Mouse (Mus musculus): Measurements from ENCODE around the gene Rhpn2. TPM values are rescaled to one million over a fixed set of nuclear protein-coding genes. Genes with fewer than 3 reads are reported as not detected.

Gene Rhpn2
- total and polyA plus RNA-seq, 3 experiments, result 3.0 to 4.2 (median 3.1) TPM

GRCm38 (mm10) chr7:35415226-35415625 lies 81.3 kb downstream of the Rhpn2 start:
- 83% methylated on average over 5 of the region's 5 CpGs for WGBS
- H3K4me1 ChIP-seq (ENCODE audit: control insufficient read depth, insufficient read depth, low read length), result no peaks in the 10 kb centered on the region
- H3K27ac ChIP-seq, result no peak overlapping the region
- TF ChIP-seq EP300 (IDR thresholded peaks at IDR 0.05; ENCODE audit: insufficient read depth, low read depth, low read length) (no peak), CTCF (IDR thresholded peaks at IDR 0.05) (no peak), POLR2A (IDR thresholded peaks at IDR 0.05; ENCODE audit: insufficient read depth, low read depth, low read length) (no peak)
- H3K36me3 ChIP-seq (ENCODE audit: control insufficient read depth, insufficient read depth, low read length), result no peaks in the 10 kb centered on the region
- H3K27me3 ChIP-seq (ENCODE audit: control insufficient read depth, insufficient read depth, low read length), result no peaks in the 10 kb centered on the region
- no peak for DNase-seq
- H3K79me2 ChIP-seq (replicated peaks; ENCODE audit: control insufficient read depth, insufficient read depth, low read length), result no peaks in the 10 kb centered on the region
- intact Hi-C loops (cut with DNase I), result no loop called here
- H3K4me3 ChIP-seq, result no peak overlapping the region
- H3K9ac ChIP-seq (ENCODE audit: low read depth, low read length), result no peak overlapping the region

DNA sequence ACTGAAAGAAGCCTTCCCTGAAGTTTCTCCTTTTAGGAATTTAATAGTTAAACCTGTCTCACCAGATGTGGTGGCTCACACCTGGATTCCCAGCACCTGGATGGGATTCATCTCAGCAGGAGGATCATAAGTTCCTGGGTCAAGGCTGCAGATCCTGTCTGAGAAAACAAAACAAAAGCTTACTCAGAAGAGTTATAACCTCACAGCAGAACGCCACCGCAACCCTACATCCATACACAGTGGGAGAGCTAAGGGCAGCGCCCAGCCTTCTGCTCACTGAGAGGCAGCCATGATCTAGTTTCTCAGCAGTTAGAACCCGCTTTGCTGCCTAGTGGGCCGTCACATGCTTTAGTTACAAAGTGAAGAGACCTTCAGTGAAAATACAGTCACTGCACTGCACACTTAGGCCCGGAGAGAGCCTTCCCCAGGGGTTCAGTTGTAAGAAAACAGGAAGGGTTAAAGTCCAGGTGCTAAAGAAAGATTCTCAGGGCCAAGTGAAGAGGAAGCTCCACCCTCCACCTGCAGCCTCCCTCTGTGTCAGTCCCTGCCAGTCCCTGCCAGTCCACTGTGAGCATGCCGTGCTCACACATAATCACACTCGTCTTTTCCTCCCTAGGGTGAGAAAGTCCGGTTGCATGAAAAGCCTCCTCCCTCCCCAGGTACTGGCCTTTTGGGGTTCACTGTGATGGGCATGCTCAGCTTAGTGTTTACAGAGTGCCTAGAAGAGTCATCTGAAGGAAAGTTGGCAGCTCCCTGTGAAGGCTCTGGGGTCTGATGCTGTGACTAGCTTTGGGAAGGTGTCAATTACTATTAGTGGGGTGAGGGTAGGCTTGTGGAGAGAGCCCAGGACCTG lies 82.1 kb downstream of the Rhpn2 start:
- H3K79me2 ChIP-seq (replicated peaks; ENCODE audit: control insufficient read depth, insufficient read depth, low read length), result no peaks in the 10 kb centered on the region
- no peak overlapping the region for H3K27ac ChIP-seq
- no peaks in the 10 kb centered on the region for H3K4me1 ChIP-seq (ENCODE audit: control insufficient read depth, insufficient read depth, low read length)
- no peak overlapping the region for H3K4me3 ChIP-seq
- no peak overlapping the region for H3K9ac ChIP-seq (ENCODE audit: low read depth, low read length)
- 84% methylated on average over 9 of the region's 9 CpGs for WGBS
- no peaks in the 10 kb centered on the region for H3K36me3 ChIP-seq (ENCODE audit: control insufficient read depth, insufficient read depth, low read length)
- no peak for DNase-seq
- intact Hi-C loops (cut with DNase I), result no loop called here
- TF ChIP-seq EP300 (IDR thresholded peaks at IDR 0.05; ENCODE audit: insufficient read depth, low read depth, low read length), result no peak
- no peak for TF ChIP-seq CTCF (IDR thresholded peaks at IDR 0.05)
- TF ChIP-seq POLR2A (IDR thresholded peaks at IDR 0.05; ENCODE audit: insufficient read depth, low read depth, low read length), result no peak
- no peaks in the 10 kb centered on the region for H3K27me3 ChIP-seq (ENCODE audit: control insufficient read depth, insufficient read depth, low read length)

- WGBS, result 94% methylated on average over 5 of the region's 5 CpGs
- TF ChIP-seq EP300 (IDR thresholded peaks at IDR 0.05; ENCODE audit: insufficient read depth, low read depth, low read length), result no peak
- no peak for TF ChIP-seq POLR2A (IDR thresholded peaks at IDR 0.05; ENCODE audit: insufficient read depth, low read depth, low read length)
- no peak for TF ChIP-seq CTCF (IDR thresholded peaks at IDR 0.05)
- intact Hi-C loops (cut with DNase I), result no loop called here
Measured at GRCm38 (mm10) chr7:35416654-35416948, 82.6 kb downstream of the Rhpn2 start.

DNA sequence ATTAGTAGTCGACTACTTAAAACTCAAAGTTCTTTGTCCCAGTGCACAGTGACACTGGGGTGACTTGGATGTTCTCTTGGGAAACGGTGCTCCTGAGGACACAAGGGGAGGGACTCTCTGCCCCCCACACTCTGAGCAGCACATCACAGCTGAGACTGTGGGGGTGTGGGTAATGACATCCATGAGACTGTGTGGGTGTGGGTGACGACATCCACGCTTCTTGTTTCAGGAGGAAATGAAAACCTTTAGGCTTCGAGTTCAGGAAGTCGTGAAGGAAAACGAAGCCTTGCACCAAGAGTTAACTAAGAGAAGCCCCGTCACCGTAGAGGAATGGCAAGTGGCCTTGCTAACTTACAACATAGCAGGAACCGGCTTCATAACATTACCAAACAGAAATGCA lies 89.1 kb downstream of the Rhpn2 start:
- 70% methylated on average over 10 of the region's 10 CpGs for WGBS
- Histone ChIP-seq H3K27me3 (ENCODE audit: control insufficient read depth, insufficient read depth, low read length) (no peaks in the 10 kb centered on the region), H3K9ac (ENCODE audit: low read depth, low read length) (no peak overlapping the region), H3K27ac (no peak overlapping the region), H3K4me3 (no peak overlapping the region), H3K36me3 (ENCODE audit: control insufficient read depth, insufficient read depth, low read length) (no peaks in the 10 kb centered on the region), H3K79me2 (replicated peaks; ENCODE audit: control insufficient read depth, insufficient read depth, low read length) (no peaks in the 10 kb centered on the region), H3K4me1 (ENCODE audit: control insufficient read depth, insufficient read depth, low read length) (no peaks in the 10 kb centered on the region; the same call in 1 of the 2 replicates)
- DNase-seq, result no peak
- intact Hi-C loops (cut with DNase I), result no loop called here
- no peak for TF ChIP-seq POLR2A (IDR thresholded peaks at IDR 0.05; ENCODE audit: insufficient read depth, low read depth, low read length)
- TF ChIP-seq CTCF (IDR thresholded peaks at IDR 0.05), result no peak
- no peak for TF ChIP-seq EP300 (IDR thresholded peaks at IDR 0.05; ENCODE audit: insufficient read depth, low read depth, low read length)

More at GRCm38 (mm10) chr7:35416654-35416948, 82.6 kb downstream of the Rhpn2 start:
- no peak overlapping the region for H3K9ac ChIP-seq (ENCODE audit: low read depth, low read length)
- H3K27ac ChIP-seq, result no peak overlapping the region
- DNase-seq, result no peak
- no peaks in the 10 kb centered on the region for H3K36me3 ChIP-seq (ENCODE audit: control insufficient read depth, insufficient read depth, low read length)
- no peak overlapping the region for H3K4me3 ChIP-seq
- no peaks in the 10 kb centered on the region for H3K27me3 ChIP-seq (ENCODE audit: control insufficient read depth, insufficient read depth, low read length)
- H3K79me2 ChIP-seq (replicated peaks; ENCODE audit: control insufficient read depth, insufficient read depth, low read length), result no peaks in the 10 kb centered on the region
- H3K4me1 ChIP-seq (ENCODE audit: control insufficient read depth, insufficient read depth, low read length), result no peaks in the 10 kb centered on the region

DNA sequence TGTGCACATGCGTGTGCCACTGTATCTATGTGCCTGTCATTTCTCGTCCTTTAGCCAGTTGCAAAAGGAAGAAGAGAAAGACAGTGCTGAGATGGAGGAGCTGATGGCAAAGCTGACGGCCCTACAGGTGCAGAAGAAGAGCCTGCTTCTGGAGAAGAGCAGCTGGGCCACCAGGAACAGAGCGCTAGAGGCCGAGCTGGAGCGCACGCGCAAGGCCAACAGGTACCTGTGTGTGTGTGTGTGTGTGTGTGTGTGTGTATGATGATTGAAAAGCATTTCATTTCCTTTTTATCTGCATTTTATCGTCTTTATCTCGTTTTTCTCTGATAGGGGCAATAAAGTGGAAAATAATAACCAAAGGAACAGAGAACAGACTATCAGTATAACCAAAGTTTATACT lies 94.2 kb downstream of the Rhpn2 start:
- no peak overlapping the region for H3K27ac ChIP-seq
- WGBS, result 91% methylated on average over 10 of the region's 10 CpGs
- H3K4me1 ChIP-seq (ENCODE audit: control insufficient read depth, insufficient read depth, low read length), result no peaks in the 10 kb centered on the region
- no peak overlapping the region for H3K4me3 ChIP-seq
- DNase-seq, result no peak
- no peaks in the 10 kb centered on the region for H3K27me3 ChIP-seq (ENCODE audit: control insufficient read depth, insufficient read depth, low read length)
- intact Hi-C loops (cut with DNase I), result no loop called here
- H3K9ac ChIP-seq (ENCODE audit: low read depth, low read length), result no peak overlapping the region
- TF ChIP-seq EP300 (IDR thresholded peaks at IDR 0.05; ENCODE audit: insufficient read depth, low read depth, low read length), result no peak
- TF ChIP-seq POLR2A (IDR thresholded peaks at IDR 0.05; ENCODE audit: insufficient read depth, low read depth, low read length), result no peak
- no peak for TF ChIP-seq CTCF (IDR thresholded peaks at IDR 0.05)
- H3K79me2 ChIP-seq (replicated peaks; ENCODE audit: control insufficient read depth, insufficient read depth, low read length), result no peaks in the 10 kb centered on the region
- no peaks in the 10 kb centered on the region for H3K36me3 ChIP-seq (ENCODE audit: control insufficient read depth, insufficient read depth, low read length)

GRCm38 (mm10) chr7:35435266-35435665 lies 101.3 kb downstream of the Rhpn2 start:
- Histone ChIP-seq H3K4me1 (ENCODE audit: control insufficient read depth, insufficient read depth, low read length) (no peaks in the 10 kb centered on the region), H3K36me3 (ENCODE audit: control insufficient read depth, insufficient read depth, low read length) (no peaks in the 10 kb centered on the region), H3K27me3 (ENCODE audit: control insufficient read depth, insufficient read depth, low read length) (no peaks in the 10 kb centered on the region), H3K27ac (no peak overlapping the region), H3K79me2 (replicated peaks; ENCODE audit: control insufficient read depth, insufficient read depth, low read length) (no peaks in the 10 kb centered on the region), H3K4me3 (no peak overlapping the region), H3K9ac (ENCODE audit: low read depth, low read length) (no peak overlapping the region)
- intact Hi-C loops (cut with DNase I), result no loop called here
- no peak for TF ChIP-seq CTCF (IDR thresholded peaks at IDR 0.05)
- TF ChIP-seq EP300 (IDR thresholded peaks at IDR 0.05; ENCODE audit: insufficient read depth, low read depth, low read length), result no peak
- TF ChIP-seq POLR2A (IDR thresholded peaks at IDR 0.05; ENCODE audit: insufficient read depth, low read depth, low read length), result no peak
- DNase-seq, result no peak
- 90% methylated on average over 9 of the region's 9 CpGs for WGBS

Other genes with a start within 250 kb of the Rhpn2 start
- 1 to 10 TPM; 7.3 to 7.8 TPM for gene Cebpa, start 214.9 kb upstream of the Rhpn2 start, total RNA-seq (2021)
- gene Cebpa, start 214.9 kb upstream of the Rhpn2 start, polyA plus RNA-seq (2012; rRNA removed), result 8.6 and 16.5 TPM in 2 replicates
- under 1 TPM; 0.60 to 0.77 TPM for gene Slc7a10, start 147.8 kb upstream of the Rhpn2 start, total RNA-seq (2021)
- gene Slc7a10, start 147.8 kb upstream of the Rhpn2 start, polyA plus RNA-seq (2012; rRNA removed), result 1.5 and 2.9 TPM in 2 replicates
- 1 to 10 TPM; 6.7 to 7.4 TPM for gene Lrp3, start 118.7 kb upstream of the Rhpn2 start, total RNA-seq (2021)
- gene Lrp3, start 118.7 kb upstream of the Rhpn2 start, polyA plus RNA-seq (2012; rRNA removed), result 9.4 and 10.7 TPM in 2 replicates
- 10 to 100 TPM; 11.6 to 12.5 TPM for gene Gpatch1, start 15.7 kb upstream of the Rhpn2 start, total RNA-seq (2021)
- gene Gpatch1, start 15.7 kb upstream of the Rhpn2 start, polyA plus RNA-seq (2012; rRNA removed), result 3.9 and 5.3 TPM in 2 replicates
- gene Faap24, start 62.7 kb downstream of the Rhpn2 start, total RNA-seq (2021), result 1 to 10 TPM; 1.9 to 2.3 TPM
- 1.2 and 1.4 TPM in 2 replicates for gene Faap24, start 62.7 kb downstream of the Rhpn2 start, polyA plus RNA-seq (2012; rRNA removed)
- 10 to 100 TPM; 12.6 to 13.9 TPM for gene Cep89, start 62.9 kb downstream of the Rhpn2 start, total RNA-seq (2021)
- 17.4 and 21.3 TPM in 2 replicates for gene Cep89, start 62.9 kb downstream of the Rhpn2 start, polyA plus RNA-seq (2012; rRNA removed)
- not detected for gene Slc7a9, start 114.6 kb downstream of the Rhpn2 start, total RNA-seq (2021)
- gene Slc7a9, start 114.6 kb downstream of the Rhpn2 start, polyA plus RNA-seq (2012; rRNA removed), result not detected in 2 replicates
- gene Tdrd12, start 203.6 kb downstream of the Rhpn2 start, total RNA-seq (2021), result under 1 TPM in 1 of 2 experiments, not detected in 1; 0.27 TPM
- not detected in 2 replicates for gene Tdrd12, start 203.6 kb downstream of the Rhpn2 start, polyA plus RNA-seq (2012; rRNA removed)
- 10 to 100 TPM; 63.9 to 73.5 TPM for gene Nudt19, start 222.1 kb downstream of the Rhpn2 start, total RNA-seq (2021)
- gene Nudt19, start 222.1 kb downstream of the Rhpn2 start, polyA plus RNA-seq (2012; rRNA removed), result 44.1 and 59.6 TPM in 2 replicates

All from heart, adult 2 months (tissue).